7 mouse cellular contexts compared by ENCODE assay signal in the genomic region with DNA sequence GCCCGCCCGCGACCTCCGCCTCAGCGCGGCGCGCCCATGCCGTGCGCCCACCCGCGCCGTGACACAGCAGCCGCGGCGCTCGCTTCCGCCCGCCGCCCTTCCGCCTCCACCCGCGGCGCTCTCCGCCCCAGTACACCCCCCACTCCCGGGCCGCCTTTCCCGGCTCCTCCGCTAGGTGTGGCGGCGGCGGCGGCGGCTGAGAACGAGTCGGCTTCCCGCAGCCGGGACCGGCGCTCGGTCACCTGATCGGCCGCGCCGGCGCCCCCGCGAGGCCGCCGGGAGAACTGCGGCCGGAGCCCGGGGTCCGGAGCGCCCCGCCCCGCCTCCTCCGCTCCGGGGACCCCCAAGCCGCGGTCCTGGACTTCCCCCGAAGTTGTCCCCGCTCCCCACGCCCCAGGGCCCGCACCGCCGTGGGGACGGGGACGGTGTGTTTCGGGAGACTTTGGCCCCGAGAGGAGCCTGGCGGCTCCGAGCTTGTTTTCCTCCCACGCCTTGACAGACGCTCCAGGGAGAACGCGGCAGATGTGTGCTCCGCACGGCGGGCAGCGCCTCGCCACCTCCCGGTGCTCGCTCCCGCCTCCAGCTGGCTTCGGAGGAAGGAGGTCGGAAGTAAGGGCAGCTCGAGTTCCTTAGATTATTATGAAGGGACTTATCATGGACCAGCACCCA. TPM values are rescaled to one million over a fixed set of nuclear protein-coding genes. Genes with fewer than 3 reads are reported as not detected.
DNase-seq lines count a peak whose midpoint lies in the region; ATAC-seq lines count a peak whose summit lies in the region.

A gene (minus strand): TSS at position 338 of the 669 bp plus-strand sequence.

- H3K4me3 ChIP-seq in embryonic facial prominence, embryonic 12.5 days, result peak within 1 kb of the TSS; percentile 95
- peak within 1 kb of the TSS; percentile 95 for H3K4me3 ChIP-seq in limb, embryonic 10.5 days
- peak within 1 kb of the TSS; percentile 89 for H3K4me3 ChIP-seq in midbrain, embryonic 13.5 days (replicated peaks)

- H3K9ac ChIP-seq in embryonic facial prominence, embryonic 12.5 days, result peak within 1 kb of the TSS; percentile 98
- H3K9ac ChIP-seq in midbrain, embryonic 13.5 days (replicated peaks), result peak within 1 kb of the TSS; percentile 98

- H3K9me3 ChIP-seq in embryonic facial prominence, embryonic 12.5 days, result no peaks in the 10 kb centered on the region
- H3K9me3 ChIP-seq in limb, embryonic 10.5 days (replicated peaks), result no peaks in the 10 kb centered on the region
- no peaks in the 10 kb centered on the region for H3K9me3 ChIP-seq in midbrain, embryonic 13.5 days

- peak; percentile 93 to 95 for DNase-seq in adrenal gland, postnatal 36 days
- peak; percentile 99 for DNase-seq in heart, adult 11 months
- DNase-seq in kidney, adult 18-20 months, result peak; percentile 93
- DNase-seq in limb, embryonic 10.5 days (ENCODE audit: low spot score), result peak; percentile 93
- DNase-seq in spleen, adult 18-20 months, result peak; percentile 43 to 60

- H3K4me1 ChIP-seq in embryonic facial prominence, embryonic 12.5 days, result peaks cover 17% of the 10 kb centered on the region
- H3K4me1 ChIP-seq in limb, embryonic 10.5 days, result peaks cover 22% of the 10 kb centered on the region
- H3K4me1 ChIP-seq in midbrain, embryonic 13.5 days (replicated peaks), result peaks cover 21% of the 10 kb centered on the region

- H3K27ac ChIP-seq in embryonic facial prominence, embryonic 12.5 days, result peak within 1 kb of the TSS; percentile 97
- H3K27ac ChIP-seq in limb, embryonic 10.5 days, result peak within 1 kb of the TSS; percentile 99
- peak within 1 kb of the TSS; percentile 98 for H3K27ac ChIP-seq in midbrain, embryonic 13.5 days

- WGBS in embryonic facial prominence, embryonic 12.5 days, result under 1% methylated on average over 85 of the region's 88 CpGs
- under 1% methylated on average over 87 of the region's 88 CpGs for WGBS in limb, embryonic 10.5 days
- WGBS in midbrain, embryonic 13.5 days, result under 1% methylated on average over 78 of the region's 88 CpGs

- H3K27me3 ChIP-seq in embryonic facial prominence, embryonic 12.5 days, result no peaks in the 10 kb centered on the region
- no peaks in the 10 kb centered on the region for H3K27me3 ChIP-seq in limb, embryonic 10.5 days (ENCODE audit: low read depth, poor library complexity, severe bottlenecking)
- H3K27me3 ChIP-seq in midbrain, embryonic 13.5 days, result no peaks in the 10 kb centered on the region

- peak within 1 kb of the TSS; percentile 63 for H3K4me2 ChIP-seq in embryonic facial prominence, embryonic 12.5 days (replicated peaks)
- H3K4me2 ChIP-seq in midbrain, embryonic 13.5 days (replicated peaks), result peak within 1 kb of the TSS; percentile 73

- H3K36me3 ChIP-seq in embryonic facial prominence, embryonic 12.5 days, result no peaks in the 10 kb centered on the region
- peaks cover 2% of the 10 kb centered on the region; the same call in 1 of the 2 replicates for H3K36me3 ChIP-seq in limb, embryonic 10.5 days
- H3K36me3 ChIP-seq in midbrain, embryonic 13.5 days, result no peaks in the 10 kb centered on the region

- ATAC-seq in embryonic facial prominence, embryonic 12.5 days (ENCODE audit: insufficient number of reproducible peaks, insufficient read depth, low FRiP score, low TSS enrichment), result peak; percentile 92
- ATAC-seq in midbrain, embryonic 13.5 days, result peak; percentile 96

RNA-seq across cellular contexts. Expression of the gene that starts here (rescaled TPM):
- total RNA-seq in adrenal gland, postnatal 36 days (2021), result 100 to 1,000 TPM; 144 to 180 TPM
- 89.7 and 91.8 TPM in 2 replicates for polyA plus RNA-seq in embryonic facial prominence, embryonic 12.5 days (2016; fragmentation: Nextera tagmentation; extraction: Ambion mirVana)
- polyA plus RNA-seq in limb, embryonic 10.5 days (2016; fragmentation: Nextera tagmentation; extraction: Ambion mirVana), result 66.5 and 73.3 TPM in 2 replicates
- 68.0 and 78.9 TPM in 2 replicates for polyA plus RNA-seq in midbrain, embryonic 13.5 days (2015; fragmentation: Nextera tagmentation; extraction: Ambion mirVana)

Comparison
In these comparisons a context has a peak if more than half of its experiments do, and no peak if none do; other contexts are left out.
1. Peak in every context shown above with its lines: DNase-seq, ATAC-seq, H3K4me3 ChIP-seq and H3K27ac ChIP-seq.